Mouse (Mus musculus): ENCODE measurements around the gene Il17c. TPM values are rescaled to one million over a fixed set of nuclear protein-coding genes. Genes with fewer than 3 reads are reported as not detected.

The Il17c gene
- polyA plus RNA-seq, 1 experiment from 2014 or later: not detected

DNA sequence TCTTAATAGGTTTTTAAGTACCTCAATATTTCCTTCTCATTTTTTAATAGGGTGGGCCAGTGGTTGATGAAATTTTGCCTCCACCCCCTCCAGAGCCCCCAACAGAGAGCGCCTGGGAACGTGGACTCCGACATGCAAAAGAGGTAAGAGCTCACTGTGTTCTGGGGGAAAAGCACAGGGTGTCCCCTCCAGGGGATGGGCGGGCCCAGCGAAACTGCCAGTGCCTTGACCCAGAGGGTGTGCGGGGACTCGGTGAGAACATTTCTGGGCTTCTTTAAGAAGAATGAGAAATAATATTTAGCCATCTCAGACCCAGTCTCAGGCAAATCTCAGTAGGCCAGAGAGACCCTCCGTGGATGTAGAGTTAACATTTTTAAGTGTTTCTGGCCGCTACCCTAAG, 23.6 kb upstream of the Il17c start:
- Histone ChIP-seq H3K27ac (ENCODE audit: low read length) (no peak overlapping the region), H3K4me3 (replicated peaks; ENCODE audit: low read length) (no peak overlapping the region), H3K4me2 (ENCODE audit: low read length) (no peak overlapping the region), H3K9ac (replicated peaks; ENCODE audit: low read depth, low read length) (no peak overlapping the region), H3K4me1 (replicated peaks; ENCODE audit: control insufficient read depth, insufficient read depth, low read length) (no peaks in the 10 kb centered on the region), H3K36me3 (ENCODE audit: control insufficient read depth, insufficient read depth) (peaks cover 31% of the 10 kb centered on the region), H3K27me3 (replicated peaks; ENCODE audit: control insufficient read depth, insufficient read depth, low read length) (no peaks in the 10 kb centered on the region), H3K9me3 (ENCODE audit: control insufficient read depth, low read length) (no peaks in the 10 kb centered on the region)
- WGBS: 95% methylated on average over 9 of the region's 9 CpGs
- no peak for ATAC-seq

GRCm38 (mm10) chr8:122405146-122405805, 16.5 kb upstream of the Il17c start:
- no peak overlapping the region for H3K27ac ChIP-seq (ENCODE audit: low read length)
- H3K27me3 ChIP-seq (replicated peaks; ENCODE audit: control insufficient read depth, insufficient read depth, low read length): no peaks in the 10 kb centered on the region
- peaks cover 62% of the 10 kb centered on the region for H3K36me3 ChIP-seq (ENCODE audit: control insufficient read depth, insufficient read depth)
- no peak overlapping the region for H3K4me3 ChIP-seq (replicated peaks; ENCODE audit: low read length)
- no peaks in the 10 kb centered on the region for H3K9me3 ChIP-seq (ENCODE audit: control insufficient read depth, low read length)
- H3K4me2 ChIP-seq (ENCODE audit: low read length): no peak overlapping the region
- no peak overlapping the region for H3K9ac ChIP-seq (replicated peaks; ENCODE audit: low read depth, low read length)
- H3K4me1 ChIP-seq (replicated peaks; ENCODE audit: control insufficient read depth, insufficient read depth, low read length): no peaks in the 10 kb centered on the region
- no peak for ATAC-seq
- WGBS: 92% methylated on average over 9 of the region's 9 CpGs

- Histone ChIP-seq H3K27ac (ENCODE audit: low read length) (no peak overlapping the region), H3K4me2 (ENCODE audit: low read length) (no peak overlapping the region), H3K9me3 (ENCODE audit: control insufficient read depth, low read length) (no peaks in the 10 kb centered on the region), H3K4me3 (replicated peaks; ENCODE audit: low read length) (no peak overlapping the region), H3K9ac (replicated peaks; ENCODE audit: low read depth, low read length) (no peak overlapping the region), H3K4me1 (replicated peaks; ENCODE audit: control insufficient read depth, insufficient read depth, low read length) (no peaks in the 10 kb centered on the region), H3K27me3 (replicated peaks; ENCODE audit: control insufficient read depth, insufficient read depth, low read length) (no peaks in the 10 kb centered on the region), H3K36me3 (ENCODE audit: control insufficient read depth, insufficient read depth) (peaks cover 62% of the 10 kb centered on the region)
- 94% methylated on average over 7 of the region's 7 CpGs for WGBS
- no peak for ATAC-seq
Observed at GRCm38 (mm10) chr8:122407678-122408077, 14.1 kb upstream of the Il17c start.

DNA sequence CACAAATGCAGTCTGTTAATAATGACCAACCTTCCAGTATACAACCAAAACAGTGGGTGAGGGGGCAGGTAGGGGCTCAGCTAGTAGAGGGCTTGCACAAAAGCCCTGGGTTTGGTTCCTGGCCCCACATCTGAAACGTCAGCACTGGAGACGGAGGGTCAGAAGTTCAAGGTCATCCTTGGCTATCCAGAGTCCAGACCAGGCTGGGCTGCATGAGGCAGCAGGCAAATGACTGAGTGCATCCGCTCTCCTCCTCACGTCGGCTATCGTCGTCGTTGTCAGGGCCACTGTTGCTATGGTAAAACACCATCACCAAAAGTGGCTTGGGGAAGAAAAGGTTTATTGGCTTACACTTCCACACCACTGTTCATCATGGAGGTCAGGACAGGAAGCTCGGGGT, 7.5 kb upstream of the Il17c start:
- Histone ChIP-seq H3K4me3 (replicated peaks; ENCODE audit: low read length) (no peak overlapping the region), H3K4me1 (replicated peaks; ENCODE audit: control insufficient read depth, insufficient read depth, low read length) (no peaks in the 10 kb centered on the region), H3K27me3 (replicated peaks; ENCODE audit: control insufficient read depth, insufficient read depth, low read length) (no peaks in the 10 kb centered on the region), H3K9me3 (ENCODE audit: control insufficient read depth, low read length) (no peaks in the 10 kb centered on the region), H3K36me3 (ENCODE audit: control insufficient read depth, insufficient read depth) (peaks cover 59% of the 10 kb centered on the region), H3K27ac (ENCODE audit: low read length) (no peak overlapping the region), H3K9ac (replicated peaks; ENCODE audit: low read depth, low read length) (no peak overlapping the region), H3K4me2 (ENCODE audit: low read length) (no peak overlapping the region)
- no peak for ATAC-seq
- WGBS: 87% methylated on average over 9 of the region's 9 CpGs

- Histone ChIP-seq H3K27me3 (replicated peaks; ENCODE audit: control insufficient read depth, insufficient read depth, low read length) (no peaks in the 10 kb centered on the region), H3K36me3 (ENCODE audit: control insufficient read depth, insufficient read depth) (peaks cover 47% of the 10 kb centered on the region), H3K4me1 (replicated peaks; ENCODE audit: control insufficient read depth, insufficient read depth, low read length) (no peaks in the 10 kb centered on the region), H3K27ac (ENCODE audit: low read length) (no peak overlapping the region), H3K9me3 (ENCODE audit: control insufficient read depth, low read length) (no peaks in the 10 kb centered on the region), H3K4me2 (ENCODE audit: low read length) (no peak overlapping the region), H3K9ac (replicated peaks; ENCODE audit: low read depth, low read length) (no peak overlapping the region), H3K4me3 (replicated peaks; ENCODE audit: low read length) (no peak overlapping the region)
- no peak for ATAC-seq
- WGBS: 95% methylated on average over 6 of the region's 6 CpGs
Observed at GRCm38 (mm10) chr8:122415554-122415953, 6.3 kb upstream of the Il17c start.

- Histone ChIP-seq H3K4me2 (ENCODE audit: low read length) (no peak overlapping the region), H3K27me3 (replicated peaks; ENCODE audit: control insufficient read depth, insufficient read depth, low read length) (no peaks in the 10 kb centered on the region), H3K4me3 (replicated peaks; ENCODE audit: low read length) (no peak overlapping the region), H3K9me3 (ENCODE audit: control insufficient read depth, low read length) (no peaks in the 10 kb centered on the region), H3K27ac (ENCODE audit: low read length) (no peak overlapping the region), H3K36me3 (ENCODE audit: control insufficient read depth, insufficient read depth) (peaks cover 16% of the 10 kb centered on the region; the same call in 1 of the 2 replicates), H3K9ac (replicated peaks; ENCODE audit: low read depth, low read length) (no peak overlapping the region), H3K4me1 (replicated peaks; ENCODE audit: control insufficient read depth, insufficient read depth, low read length) (no peaks in the 10 kb centered on the region)
- no peak for ATAC-seq
- 58% methylated on average over 9 of the region's 9 CpGs for WGBS
Observed at GRCm38 (mm10) chr8:122419881-122420555, 1.8 kb upstream of the Il17c start.

DNA sequence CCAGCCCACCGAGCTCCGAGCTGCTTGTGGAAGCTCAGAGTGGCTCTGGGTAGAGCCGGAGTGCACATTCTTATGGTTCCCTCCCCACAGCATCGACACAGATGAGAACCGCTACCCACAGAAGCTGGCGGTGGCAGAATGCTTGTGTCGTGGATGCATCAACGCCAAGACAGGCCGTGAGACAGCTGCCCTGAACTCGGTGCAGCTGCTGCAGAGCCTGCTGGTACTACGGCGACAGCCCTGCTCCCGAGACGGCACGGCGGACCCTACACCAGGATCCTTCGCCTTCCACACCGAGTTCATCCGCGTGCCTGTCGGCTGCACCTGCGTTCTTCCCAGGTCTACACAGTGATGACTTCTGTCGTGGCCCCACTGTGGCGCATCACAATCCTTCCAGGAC, 1.4 kb downstream of the Il17c start:
- Histone ChIP-seq H3K9me3 (ENCODE audit: control insufficient read depth, low read length) (no peaks in the 10 kb centered on the region), H3K9ac (replicated peaks; ENCODE audit: low read depth, low read length) (no peak overlapping the region), H3K4me2 (ENCODE audit: low read length) (no peak overlapping the region), H3K27ac (ENCODE audit: low read length) (no peak overlapping the region), H3K4me1 (replicated peaks; ENCODE audit: control insufficient read depth, insufficient read depth, low read length) (no peaks in the 10 kb centered on the region), H3K36me3 (ENCODE audit: control insufficient read depth, insufficient read depth) (peaks cover 3% of the 10 kb centered on the region; the same call in 1 of the 2 replicates), H3K27me3 (replicated peaks; ENCODE audit: control insufficient read depth, insufficient read depth, low read length) (no peaks in the 10 kb centered on the region), H3K4me3 (replicated peaks; ENCODE audit: low read length) (no peak overlapping the region)
- 87% methylated on average over 24 of the region's 24 CpGs for WGBS
- ATAC-seq: no peak

- ATAC-seq: no peak
- H3K27ac ChIP-seq (ENCODE audit: low read length): no peak overlapping the region
- no peaks in the 10 kb centered on the region for H3K4me1 ChIP-seq (replicated peaks; ENCODE audit: control insufficient read depth, insufficient read depth, low read length)
- H3K4me2 ChIP-seq (ENCODE audit: low read length): no peak overlapping the region
- H3K9ac ChIP-seq (replicated peaks; ENCODE audit: low read depth, low read length): no peak overlapping the region
- WGBS: 54% methylated on average over 5 of the region's 5 CpGs
- H3K36me3 ChIP-seq (ENCODE audit: control insufficient read depth, insufficient read depth): no peaks in the 10 kb centered on the region
- no peaks in the 10 kb centered on the region for H3K9me3 ChIP-seq (ENCODE audit: control insufficient read depth, low read length)
- H3K27me3 ChIP-seq (replicated peaks; ENCODE audit: control insufficient read depth, insufficient read depth, low read length): no peaks in the 10 kb centered on the region
- no peak overlapping the region for H3K4me3 ChIP-seq (replicated peaks; ENCODE audit: low read length)
Observed at GRCm38 (mm10) chr8:122423659-122424058, 1.8 kb downstream of the Il17c start.

- Histone ChIP-seq H3K9me3 (ENCODE audit: control insufficient read depth, low read length) (no peaks in the 10 kb centered on the region), H3K4me3 (replicated peaks; ENCODE audit: low read length) (no peak overlapping the region), H3K27me3 (replicated peaks; ENCODE audit: control insufficient read depth, insufficient read depth, low read length) (no peaks in the 10 kb centered on the region), H3K36me3 (ENCODE audit: control insufficient read depth, insufficient read depth) (no peaks in the 10 kb centered on the region), H3K4me1 (replicated peaks; ENCODE audit: control insufficient read depth, insufficient read depth, low read length) (no peaks in the 10 kb centered on the region), H3K27ac (ENCODE audit: low read length) (no peak overlapping the region), H3K9ac (replicated peaks; ENCODE audit: low read depth, low read length) (no peak overlapping the region), H3K4me2 (ENCODE audit: low read length) (no peak overlapping the region)
- ATAC-seq: no peak
- WGBS: 83% methylated on average over 9 of the region's 9 CpGs
Observed at GRCm38 (mm10) chr8:122426145-122426544, 4.3 kb downstream of the Il17c start.
